Mouse (Mus musculus): Measurements from ENCODE around the gene Atxn7l1.

Atxn7l1 gene

GRCm38 (mm10) chr12:33147497-33148267 is at the start of gene Atxn7l1:
Gene Atxn7l1, plus strand, starts transcription at chr12:33147693.
- DNase-seq (ENCODE audit: low spot score), result peak; percentile 94

DNA sequence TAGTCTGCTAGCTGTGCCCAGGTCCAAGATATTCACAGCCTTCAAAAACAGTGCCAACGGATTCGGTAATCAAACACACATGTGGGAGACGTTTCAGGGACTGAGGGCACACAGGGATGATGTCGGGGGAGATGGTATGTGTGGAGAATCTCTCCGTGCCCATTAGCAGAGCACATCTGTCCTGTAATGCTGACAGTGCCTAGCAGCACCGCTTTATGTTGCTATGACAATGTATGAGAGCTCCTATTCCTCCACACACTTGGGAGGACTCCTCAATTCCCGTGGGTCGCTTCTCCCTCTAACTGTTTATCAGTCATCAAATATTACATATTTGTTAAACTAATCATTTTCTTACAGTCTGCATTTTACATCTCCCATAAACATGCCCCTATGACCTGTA is 45.9 kb upstream of the Atxn7l1 start:
- no peak for DNase-seq (ENCODE audit: low spot score)

GRCm38 (mm10) chr12:33102342-33103115 is 45.0 kb upstream of the Atxn7l1 start:
- DNase-seq (ENCODE audit: low spot score), result no peak

DNA sequence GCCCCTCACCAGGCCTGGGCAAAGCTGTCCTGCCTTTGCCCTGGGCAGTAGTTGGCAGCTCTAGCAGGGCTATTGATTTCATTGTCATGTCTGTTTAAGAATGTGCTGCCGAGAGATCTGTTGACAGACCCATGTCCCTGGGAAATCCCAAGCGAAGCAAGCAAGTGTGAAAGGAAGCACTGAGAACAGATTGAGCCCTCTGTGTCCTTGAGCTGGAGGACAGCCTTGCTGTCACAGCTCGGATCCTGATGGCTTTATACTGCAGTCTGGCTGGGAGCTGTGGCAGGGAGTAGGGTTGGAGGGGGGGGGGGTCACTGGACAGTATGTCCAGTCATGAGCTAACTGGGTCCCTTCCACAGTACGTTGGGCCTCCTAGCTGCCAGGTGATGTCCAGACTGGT is 41.8 kb upstream of the Atxn7l1 start:
- DNase-seq (ENCODE audit: low spot score), result no peak

GRCm38 (mm10) chr12:33106438-33107167 is 40.9 kb upstream of the Atxn7l1 start:
- no peak for DNase-seq (ENCODE audit: low spot score)

- DNase-seq (ENCODE audit: low spot score), result peak; percentile 44
Measured at GRCm38 (mm10) chr12:33109531-33109930, 38.0 kb upstream of the Atxn7l1 start.

- DNase-seq (ENCODE audit: low spot score), result peak; percentile 78
Measured at GRCm38 (mm10) chr12:33110894-33111471, 36.5 kb upstream of the Atxn7l1 start.

GRCm38 (mm10) chr12:33118624-33119301 is 28.7 kb upstream of the Atxn7l1 start:
- DNase-seq (ENCODE audit: low spot score), result no peak

GRCm38 (mm10) chr12:33125594-33126227 is 21.8 kb upstream of the Atxn7l1 start:
- no peak for DNase-seq (ENCODE audit: low spot score)

GRCm38 (mm10) chr12:33126243-33126642 is 21.2 kb upstream of the Atxn7l1 start:
- DNase-seq (ENCODE audit: low spot score), result no peak

DNA sequence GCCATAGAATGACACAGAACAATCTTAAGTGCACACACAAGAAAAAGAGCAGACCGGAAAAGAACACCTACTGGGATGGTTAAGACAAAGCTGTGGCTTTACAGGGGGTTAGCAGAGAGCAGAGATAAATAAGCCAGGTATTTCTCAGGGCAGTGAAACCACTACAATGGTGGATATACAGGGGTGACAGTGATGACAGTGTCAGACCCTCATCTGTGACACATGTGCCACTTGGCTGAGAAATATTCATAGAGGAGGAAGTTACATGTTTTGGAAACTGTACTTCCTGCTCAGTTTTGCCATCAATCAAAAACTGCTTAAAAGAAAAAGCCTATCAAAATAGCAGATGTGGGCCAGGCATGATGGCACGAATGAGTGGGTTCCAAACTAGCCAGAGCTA is 19.4 kb upstream of the Atxn7l1 start:
- no peak for DNase-seq (ENCODE audit: low spot score)

DNA sequence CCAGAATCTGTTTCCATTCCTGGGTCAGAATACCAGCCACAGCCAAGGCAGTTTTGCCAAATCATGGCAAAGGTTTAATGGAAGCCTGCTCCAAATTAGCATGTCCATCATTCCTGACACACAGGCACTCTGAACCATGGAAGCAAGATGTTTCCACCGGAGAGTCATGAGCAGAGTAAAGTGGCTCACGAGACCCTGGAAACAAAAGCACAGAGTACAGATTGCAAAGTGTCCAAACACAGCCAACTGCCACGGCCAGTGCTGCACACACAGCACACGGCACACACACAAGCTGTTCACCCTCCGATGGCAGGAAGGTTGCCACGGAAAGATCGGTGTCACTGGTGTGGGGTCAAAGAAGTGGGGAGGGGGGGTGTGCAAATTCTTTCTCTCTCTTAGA is 18.8 kb upstream of the Atxn7l1 start:
- DNase-seq (ENCODE audit: low spot score), result no peak

DNA sequence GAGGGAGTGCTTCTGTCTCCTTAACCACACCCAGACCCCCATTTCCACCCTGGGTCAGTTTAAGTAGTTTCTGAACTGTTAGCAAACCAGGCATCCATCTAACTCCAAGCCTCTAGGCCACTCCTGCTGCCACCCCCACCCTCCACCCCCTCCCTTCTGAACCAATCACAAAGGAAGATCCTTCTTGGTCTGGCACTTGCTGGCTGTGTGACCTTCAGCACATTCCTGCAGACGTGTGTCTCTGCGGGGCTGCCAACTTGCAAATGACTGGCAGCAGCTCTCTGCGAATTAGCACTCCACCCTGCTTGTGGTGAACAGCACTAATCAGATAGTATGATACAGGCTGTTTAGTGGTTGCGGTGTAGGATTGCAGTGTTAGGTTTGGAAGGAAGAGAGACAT is 18.1 kb upstream of the Atxn7l1 start:
- DNase-seq (ENCODE audit: low spot score), result peak; percentile 20

GRCm38 (mm10) chr12:33130401-33130800 is 17.1 kb upstream of the Atxn7l1 start:
- DNase-seq (ENCODE audit: low spot score), result no peak

GRCm38 (mm10) chr12:33131796-33132195 is 15.7 kb upstream of the Atxn7l1 start:
- DNase-seq (ENCODE audit: low spot score), result no peak

DNA sequence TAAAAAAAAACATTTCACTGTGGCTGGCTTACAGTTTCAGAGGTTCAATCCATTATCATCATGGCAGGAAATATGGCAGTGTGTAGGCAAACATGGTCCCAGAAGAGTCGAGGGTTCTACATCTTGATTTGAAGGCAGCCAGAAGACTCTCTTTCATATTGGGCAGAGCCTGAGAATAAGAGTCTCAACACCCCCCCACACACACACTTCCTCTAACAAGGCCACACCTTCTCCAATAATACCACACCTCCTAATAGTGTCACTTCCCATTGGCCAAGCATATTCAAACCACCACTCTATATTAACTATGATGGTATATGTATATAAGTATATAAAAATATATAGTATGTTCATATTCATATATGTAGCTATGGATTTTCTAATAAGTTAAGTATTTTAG is 9.6 kb upstream of the Atxn7l1 start:
- no peak for DNase-seq (ENCODE audit: low spot score)

DNA sequence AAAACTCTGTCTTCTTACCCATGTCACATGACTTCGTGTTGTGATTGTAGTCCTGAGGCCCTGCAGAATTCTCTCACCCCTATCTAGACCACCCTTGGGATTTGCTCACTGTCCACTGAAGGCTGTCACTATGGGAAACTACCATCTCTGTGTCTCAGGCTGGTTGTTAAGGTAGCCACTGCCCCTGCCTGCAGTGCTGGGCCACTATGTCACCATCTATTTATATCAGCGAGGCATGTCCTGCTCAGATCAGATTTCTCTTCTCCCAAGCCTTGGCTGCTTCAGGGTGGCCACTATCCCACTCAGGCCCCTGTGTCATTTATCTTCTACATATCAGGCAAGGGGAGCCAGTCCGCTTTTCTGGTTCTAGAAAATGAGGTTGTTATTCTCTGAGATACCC is 8.4 kb upstream of the Atxn7l1 start:
- DNase-seq (ENCODE audit: low spot score), result no peak

DNA sequence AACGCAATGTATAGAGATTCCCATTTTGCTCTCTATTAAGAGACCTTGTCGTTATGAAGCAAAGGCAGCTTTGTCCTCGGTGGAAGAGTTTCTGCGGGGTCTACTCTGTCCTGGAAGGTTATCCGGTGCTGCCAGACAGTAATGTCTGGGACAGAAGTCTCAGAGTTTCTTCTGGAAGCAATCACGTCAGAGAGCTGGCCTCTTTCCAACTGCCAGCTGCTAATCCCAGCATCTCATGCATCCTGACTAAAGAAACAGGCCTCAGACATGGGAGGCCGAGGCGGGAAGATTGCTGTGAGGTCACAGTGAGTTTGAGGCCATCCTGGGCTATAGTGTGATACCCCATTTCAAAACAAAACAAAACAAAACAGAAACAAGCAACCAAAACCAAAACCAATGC is 3.0 kb upstream of the Atxn7l1 start:
- no peak for DNase-seq (ENCODE audit: low spot score)

GRCm38 (mm10) chr12:33146622-33147433 is 665 bp upstream of the Atxn7l1 start:
- no peak for DNase-seq (ENCODE audit: low spot score)

DNA sequence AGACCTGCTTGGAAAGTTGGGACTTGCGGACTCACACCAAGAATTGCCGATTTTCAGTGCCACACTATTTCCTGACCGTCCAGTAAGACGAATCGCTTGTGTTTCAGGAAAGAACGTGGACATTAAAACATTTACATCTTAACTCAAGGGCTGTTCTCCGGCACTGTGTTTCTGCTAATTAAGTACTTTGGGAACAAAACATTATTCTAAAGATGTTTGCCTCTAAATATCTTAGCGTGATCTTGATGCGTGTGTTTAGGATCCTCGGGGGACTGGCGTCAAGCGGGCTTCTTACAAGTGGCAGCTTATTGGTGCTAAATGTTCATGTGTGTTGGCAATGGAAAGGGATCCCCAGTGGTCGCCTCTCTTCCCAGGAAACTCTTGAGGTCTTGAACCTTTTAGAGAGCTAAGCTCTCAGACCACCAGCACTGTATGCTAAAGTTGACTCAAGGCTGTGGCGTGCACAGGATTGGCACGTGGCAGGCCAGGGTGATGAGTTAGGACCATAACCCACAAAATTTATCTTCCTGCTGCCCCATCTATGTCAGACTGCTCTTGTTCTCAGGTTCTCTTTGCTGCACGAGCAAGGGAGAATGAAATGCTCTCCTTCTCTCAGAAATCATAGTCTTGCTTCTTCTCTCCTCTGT is 2.2 kb downstream of the Atxn7l1 start:
- DNase-seq (ENCODE audit: low spot score), result no peak
